ENCODE assay signal across 11 mouse cellular contexts in the genomic region with DNA sequence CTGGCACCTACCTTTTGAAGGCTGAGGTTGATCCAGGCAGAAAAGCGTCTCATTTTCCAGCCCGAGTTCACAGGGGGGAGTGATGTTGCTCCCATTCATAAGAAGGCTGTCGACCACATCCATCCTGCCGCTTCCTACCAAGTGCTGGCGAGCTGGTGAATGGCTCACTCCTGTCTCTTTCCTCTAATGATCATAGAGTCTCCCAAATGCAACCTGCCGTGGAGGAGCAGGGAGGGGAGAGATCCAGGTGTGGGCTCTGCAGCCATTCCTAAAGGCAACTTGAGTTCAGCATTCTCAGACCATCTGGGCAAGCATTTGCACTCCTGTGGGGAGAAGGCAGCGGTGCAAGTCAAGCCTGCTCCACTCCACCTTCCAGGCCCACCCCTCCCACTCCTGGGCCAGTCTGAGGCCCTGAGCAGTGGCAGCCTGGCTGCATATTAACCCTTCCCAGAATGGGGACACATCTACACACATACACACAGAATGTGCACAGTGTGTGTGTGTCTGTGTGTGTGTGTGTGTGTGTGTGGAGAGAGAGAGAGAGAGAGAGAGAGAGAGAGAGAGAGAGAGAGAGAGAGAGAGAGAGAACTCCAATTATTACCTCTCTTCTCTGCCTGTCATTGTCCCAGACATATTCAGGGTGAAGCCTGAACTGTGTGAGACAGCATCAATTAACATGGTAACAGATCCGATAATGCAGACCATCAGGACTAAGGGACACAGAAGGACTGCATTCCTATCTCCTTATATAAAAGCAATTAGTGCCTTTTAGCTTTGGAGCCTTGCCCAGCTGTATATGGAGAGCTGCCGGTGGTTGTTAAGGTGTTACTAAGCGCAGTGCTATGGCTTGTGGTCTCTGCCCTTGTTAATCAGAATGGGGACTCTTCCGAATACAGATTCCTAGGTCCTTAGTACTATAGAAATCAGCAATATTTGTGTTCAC. TPM values are rescaled to one million over a fixed set of nuclear protein-coding genes. Genes with fewer than 3 reads are reported as not detected.
DNase-seq lines count a peak whose midpoint lies in the region; ATAC-seq and TF ChIP-seq lines count a peak whose summit lies in the region.
"Had no signal": no experiment of that assay in that cellular context is flagged by ENCODE, and none has a peak within 500 bp of the region (broad histone marks: within the 10 kb centered on the region; RNA-seq: fewer than 3 reads in every experiment).

A gene (minus strand): TSS at position 471 of the 943 bp plus-strand sequence.

- peak; percentile 6; the same call in 1 of the 2 replicates for TF ChIP-seq CTCF in kidney, postnatal 0 days (IDR thresholded peaks at IDR 0.05; ENCODE audit: low read depth)

- H3K4me2 ChIP-seq in forebrain, embryonic 15.5 days (replicated peaks), result no peak within 1 kb of the TSS
- H3K4me2 ChIP-seq in kidney, postnatal 0 days (ENCODE audit: low read length), result peak within 1 kb of the TSS; percentile 37
- H3K4me2 ChIP-seq in midbrain, embryonic 11.5 days, result no peak within 1 kb of the TSS

- H3K4me3 ChIP-seq in forebrain, embryonic 15.5 days, result no peak within 1 kb of the TSS
- no peak within 1 kb of the TSS for H3K4me3 ChIP-seq in kidney, postnatal 0 days (replicated peaks; ENCODE audit: low read depth, low read length)
- no peak within 1 kb of the TSS for H3K4me3 ChIP-seq in midbrain, embryonic 11.5 days (ENCODE audit: low read depth, low read length)

- no peaks in the 10 kb centered on the region for H3K9me3 ChIP-seq in forebrain, embryonic 15.5 days
- H3K9me3 ChIP-seq in kidney, postnatal 0 days (replicated peaks; ENCODE audit: low read length), result no peaks in the 10 kb centered on the region
- no peaks in the 10 kb centered on the region for H3K9me3 ChIP-seq in midbrain, embryonic 11.5 days (ENCODE audit: control insufficient read depth, low read length)

- peaks cover 13% of the 10 kb centered on the region for H3K4me1 ChIP-seq in forebrain, embryonic 15.5 days
- H3K4me1 ChIP-seq in kidney, postnatal 0 days (replicated peaks; ENCODE audit: insufficient read depth, low read length), result peaks cover 3% of the 10 kb centered on the region; the same call in 1 of the 2 replicates
- peaks cover 11% of the 10 kb centered on the region for H3K4me1 ChIP-seq in midbrain, embryonic 11.5 days (ENCODE audit: control insufficient read depth, insufficient read depth, low read length)

- peak; percentile 29 for DNase-seq in ZHBTc4 (ENCODE audit: low read depth, low spot score)
- peak; percentile 33 for DNase-seq in kidney, postnatal 0 days (ENCODE audit: low spot score)
- DNase-seq in midbrain, embryonic 11.5 days (ENCODE audit: low spot score, missing footprints), result peak; percentile 84
- no peak for DNase-seq in layer of hippocampus, postnatal 14 days (ENCODE audit: low spot score in 2 of 2)
- DNase-seq in heart, adult 18-20 months, result no peak
- DNase-seq: adrenal gland, postnatal 10 days had no signal

- H3K36me3 ChIP-seq in forebrain, embryonic 15.5 days, result no peaks in the 10 kb centered on the region
- H3K36me3 ChIP-seq in kidney, postnatal 0 days (ENCODE audit: insufficient read depth, low read length), result no peaks in the 10 kb centered on the region
- no peaks in the 10 kb centered on the region for H3K36me3 ChIP-seq in midbrain, embryonic 11.5 days (ENCODE audit: control insufficient read depth, insufficient read depth, low read length)

- no peaks in the 10 kb centered on the region for H3K27me3 ChIP-seq in forebrain, embryonic 15.5 days
- H3K27me3 ChIP-seq in kidney, postnatal 0 days (ENCODE audit: insufficient read depth, low read length), result no peaks in the 10 kb centered on the region
- no peaks in the 10 kb centered on the region for H3K27me3 ChIP-seq in midbrain, embryonic 11.5 days (ENCODE audit: control insufficient read depth, insufficient read depth, low read length)

- no peak within 1 kb of the TSS for H3K27ac ChIP-seq in forebrain, embryonic 15.5 days (replicated peaks)
- H3K27ac ChIP-seq in kidney, postnatal 0 days, result no peak within 1 kb of the TSS
- no peak within 1 kb of the TSS; the same call in 1 of the 2 replicates for H3K27ac ChIP-seq in midbrain, embryonic 11.5 days (ENCODE audit: low read depth, low read length)

- 10% methylated on average over 11 of the region's 11 CpGs for WGBS in forebrain, embryonic 15.5 days
- WGBS in kidney, postnatal 0 days, result 31% methylated on average over 11 of the region's 11 CpGs
- 42% methylated on average over 11 of the region's 11 CpGs for WGBS in midbrain, embryonic 11.5 days

- ATAC-seq in forebrain, embryonic 15.5 days (replicated peaks), result peak; percentile 81
- peak; percentile 88 for ATAC-seq in kidney, postnatal 0 days (replicated peaks; ENCODE audit: low FRiP score, low read depth)
- peak; percentile 82 for ATAC-seq in midbrain, embryonic 11.5 days (ENCODE audit: low FRiP score)
- no peak for ATAC-seq in monocyte, adult 5-6 weeks (replicated peaks; ENCODE audit: insufficient number of reproducible peaks, low FRiP score, low TSS enrichment, poor library complexity, severe bottlenecking)
- ATAC-seq in erythroid progenitor cell, adult 5-6 weeks (replicated peaks; ENCODE audit: low FRiP score, poor library complexity, severe bottlenecking), result no peak
- ATAC-seq: CD4-positive, CD25-positive, alpha-beta regulatory T cell, adult 4 months had no signal

- no peak within 1 kb of the TSS for H3K9ac ChIP-seq in forebrain, embryonic 15.5 days (replicated peaks)
- no peak within 1 kb of the TSS for H3K9ac ChIP-seq in kidney, postnatal 0 days (ENCODE audit: low read depth, low read length)
- no peak within 1 kb of the TSS for H3K9ac ChIP-seq in midbrain, embryonic 11.5 days (ENCODE audit: low read length)

RNA-seq across cellular contexts. Expression of the gene that starts here (rescaled TPM):
- polyA plus RNA-seq in forebrain, embryonic 15.5 days (2015; fragmentation: Nextera tagmentation; extraction: Ambion mirVana), result 0.69 and 1.00 TPM in 2 replicates
- 7.7 and 9.1 TPM in 2 replicates for polyA plus RNA-seq in kidney, postnatal 0 days (2015; fragmentation: Nextera tagmentation; extraction: Ambion mirVana)
- polyA plus RNA-seq in midbrain, embryonic 11.5 days (2014; fragmentation: Nextera tagmentation; extraction: Ambion mirVana), result 0.64 and 1.1 TPM in 2 replicates
- total RNA-seq in layer of hippocampus, postnatal 14 days (2021), result under 1 TPM; 0.12 to 0.14 TPM
- total RNA-seq in monocyte, adult 5-6 weeks (2017), result not detected in 3 replicates
- not detected for total RNA-seq in heart, adult 18-20 months (2021)
- total RNA-seq in erythroid progenitor cell, adult 5-6 weeks (2015; ENCODE audit: low replicate concordance), result not detected in 2 replicates
- total RNA-seq in erythroid progenitor cell, adult 5-6 weeks (2017; ENCODE audit: low replicate concordance), result not detected in 2 replicates
- total RNA-seq: neutrophil, adult 5-6 weeks had no signal
- polyA plus RNA-seq: CD4-positive, CD25-positive, alpha-beta regulatory T cell, adult 4 months had no signal

Comparison
In these comparisons a context has a peak if more than half of its experiments do, and no peak if none do; other contexts are left out.
1. Peak in ATAC-seq in forebrain, embryonic 15.5 days; RNA of the gene not detected or under 1 TPM.
2. DNase-seq: peak in ZHBTc4 (single experiment), kidney, postnatal 0 days (single experiment) and midbrain, embryonic 11.5 days (single experiment); none in layer of hippocampus, postnatal 14 days (0 of 2) and heart, adult 18-20 months (0 of 2).
3. ATAC-seq: peak in kidney, postnatal 0 days (single experiment) and midbrain, embryonic 11.5 days (single experiment); none in monocyte, adult 5-6 weeks (single experiment) and erythroid progenitor cell, adult 5-6 weeks (single experiment).